Mouse (Mus musculus) liver, adult 2 months (tissue): ENCODE measurements around the gene Ppif.

Experiments
- CTCF ChIP-seq: fragments of 200-500 bp; IDR thresholded peaks from 2 replicates; pipeline ENCODE4 v1.5.1; 2011; ENCODE audit warnings: low read depth, low read length, control low read depth
- POLR2A ChIP-seq: fragments of 200-500 bp; IDR thresholded peaks from 2 replicates; pipeline ENCODE4 v1.6.1; 2011; ENCODE audit warnings: low read length, control low read depth; ENCODE audit not compliant: insufficient read depth; ENCODE audit errors: extremely low read depth

DNA sequence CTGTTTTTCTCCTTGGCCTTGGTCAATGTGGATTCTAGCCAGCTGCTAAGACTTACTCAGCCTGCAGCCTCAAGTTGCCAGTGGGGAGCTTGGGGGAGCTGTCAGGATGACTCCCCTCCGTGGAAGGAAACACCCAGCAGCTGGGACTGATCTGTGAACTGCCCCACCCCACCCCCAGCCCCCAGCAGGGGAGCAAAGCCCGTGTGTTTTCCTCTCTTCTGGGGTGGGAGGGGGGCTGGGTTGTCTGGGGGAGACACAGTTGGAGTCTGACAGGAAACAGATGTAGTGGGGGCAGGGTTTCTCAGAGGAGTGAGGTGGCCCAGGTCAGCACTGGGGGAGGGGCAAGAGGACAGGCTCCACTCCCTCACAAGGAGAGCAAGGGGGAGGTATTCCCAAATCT is 24.5 kb downstream of the Ppif start:
- TF ChIP-seq POLR2A (no peak), CTCF (no peak)
